Mouse (Mus musculus): Measurements from ENCODE around the gene Klri2. TPM values are rescaled to one million over a fixed set of nuclear protein-coding genes. Genes with fewer than 3 reads are reported as not detected.
"Not testable (repeated sequence)": the region's sequence is repeated elsewhere in the genome, so short reads cannot be mapped to it uniquely, and the experiment has no call there.

Gene Klri2
- total RNA-seq (2012; rRNA removed), result not detected in 2 replicates
- not detected in 2 replicates for total RNA-seq (2014; rRNA removed)
- polyA plus RNA-seq (2012; ENCODE audit: insufficient read length, low read depth), result not detected in 2 replicates

DNA sequence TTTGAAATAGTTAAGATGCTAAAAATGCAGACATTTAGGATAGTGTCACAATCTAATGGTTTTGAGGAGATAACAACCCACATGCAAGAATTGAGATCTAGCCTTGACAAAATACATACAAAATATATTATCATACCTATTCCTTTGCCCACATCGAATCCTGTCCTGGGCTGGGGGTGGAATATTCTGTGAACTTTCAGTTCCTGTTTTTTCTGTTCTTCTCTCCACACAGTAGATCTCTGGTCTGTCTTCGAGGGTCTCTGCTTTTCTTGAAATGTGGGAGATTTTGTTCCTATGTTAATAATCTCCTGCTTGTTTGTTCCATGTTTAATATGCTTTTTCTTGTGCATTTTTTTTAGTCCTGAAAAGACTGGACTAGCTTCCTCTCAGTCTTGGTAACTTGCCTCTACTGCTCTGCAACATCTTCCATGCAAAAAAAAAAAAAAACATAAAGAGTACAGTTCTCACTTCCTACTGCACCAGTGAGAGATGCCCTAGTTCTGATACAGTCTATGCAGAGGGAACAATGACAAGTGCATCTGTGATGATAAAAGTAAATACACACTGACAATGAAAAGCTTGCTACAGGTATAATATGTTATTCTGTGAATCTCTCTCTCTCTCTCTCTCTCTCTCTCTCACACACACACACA lies at the start of gene Klri2:
TSS of gene Klri2 (minus strand) at position 416 of the 653 bp plus-strand sequence.
- no peak within 1 kb of the TSS for H3K27ac ChIP-seq (ENCODE audit: insufficient read depth, low read depth)
- H3K36me3 ChIP-seq (replicated peaks in 1 of 2; ENCODE audit: control insufficient read depth in 1 of 2, insufficient read depth in 1 of 2, low read length in 1 of 2), result no peaks in the 10 kb centered on the region
- no peaks in the 10 kb centered on the region for H3K9me3 ChIP-seq (replicated peaks; ENCODE audit: low read length)
- H3K4me1 ChIP-seq (ENCODE audit: control insufficient read depth in 1 of 2, insufficient read depth in 2 of 2), result peaks cover 0 to 7% of the 10 kb centered on the region in 2 experiments; a peak in 1 of 4 replicates
- no peak within 1 kb of the TSS for H3K4me2 ChIP-seq (ENCODE audit: insufficient read depth, low read depth, poor library complexity, severe bottlenecking)
- DNase-seq (ENCODE audit: extremely low read depth), result peak; percentile 15
- dilution Hi-C loops (cut with MboI; ENCODE audit: extremely low pct_ligation_motif_present, extremely low pct_unique_long_range_greater_than_20kb, low sequenced_read_pairs), result no loop called here
- no peak within 1 kb of the TSS for H3K4me3 ChIP-seq (replicated peaks in 1 of 3; ENCODE audit: low read depth in 2 of 3, low read length in 2 of 3, poor library complexity in 1 of 3)
- in situ Hi-C loops (cut with MboI; ENCODE audit: low pct_ligation_motif_present, low pct_unique_long_range_greater_than_20kb, low sequenced_read_pairs), result no loop called here
- TF ChIP-seq POLR2A (IDR thresholded peaks at IDR 0.05; ENCODE audit: low read depth, low read length) (no peak), TBP (conservative IDR thresholded peaks at IDR 0.05; ENCODE audit: low read depth, low read length) (no peak), CHD2 (IDR thresholded peaks at IDR 0.05; ENCODE audit: low read length) (no peak), NELFE (IDR thresholded peaks at IDR 0.05; ENCODE audit: low read depth, low read length) (no peak), ZMIZ1 (IDR thresholded peaks at IDR 0.05; ENCODE audit: low read depth, low read length) (no peak), MAX (IDR thresholded peaks at IDR 0.05; ENCODE audit: low read length) (no peak), E2F4 (IDR thresholded peaks at IDR 0.05; ENCODE audit: insufficient replicate concordance, low read depth, low read length) (no peak), RCOR1 (conservative IDR thresholded peaks at IDR 0.05; ENCODE audit: low read depth, low read length) (no peak), MXI1 (IDR thresholded peaks at IDR 0.05; ENCODE audit: low read depth, low read length) (no peak), IRF4 (IDR thresholded peaks at IDR 0.05; ENCODE audit: low read depth, low read length) (peak; percentile 54), ZC3H11A (IDR thresholded peaks at IDR 0.05; ENCODE audit: low read depth, low read length) (no peak), BHLHE40 (IDR thresholded peaks at IDR 0.05; ENCODE audit: low read depth, low read length) (no peak), USF2 (conservative IDR thresholded peaks at IDR 0.05; ENCODE audit: low read depth, low read length) (no peak), UBTF (IDR thresholded peaks at IDR 0.05; ENCODE audit: low read depth, low read length) (no peak), KAT2A (IDR thresholded peaks at IDR 0.05; ENCODE audit: insufficient replicate concordance, low read length) (no peak), JUN (IDR thresholded peaks at IDR 0.05; ENCODE audit: insufficient read depth, low read depth, low read length) (no peak), EP300 (IDR thresholded peaks at IDR 0.05; ENCODE audit: low read length) (0 out of 2 replicates have a peak, but pooled peaks have one; percentile 37), ZNF384 (IDR thresholded peaks at IDR 0.05; ENCODE audit: low read depth, low read length) (peak; percentile 71)
- no peaks in the 10 kb centered on the region for H3K27me3 ChIP-seq (replicated peaks)
- H3K9ac ChIP-seq (ENCODE audit: insufficient read depth, low read depth), result no peak within 1 kb of the TSS
- no peaks in the 10 kb centered on the region for H3K79me2 ChIP-seq (replicated peaks; ENCODE audit: control insufficient read depth, extremely low read depth, insufficient read depth, poor library complexity, severe bottlenecking)

GRCm38 (mm10) chr6:129784170-129784569 lies 43.9 kb upstream of the Klri2 start, which contains the start of gene Gm156:
Gene Gm156, minus strand, starts transcription at chr6:129784270.
- H3K9ac ChIP-seq (ENCODE audit: insufficient read depth, low read depth); H3K4me1 ChIP-seq (ENCODE audit: control insufficient read depth in 1 of 2, insufficient read depth in 2 of 2); H3K4me2 ChIP-seq (ENCODE audit: insufficient read depth, low read depth, poor library complexity, severe bottlenecking); DNase-seq (ENCODE audit: extremely low read depth); H3K27ac ChIP-seq (ENCODE audit: insufficient read depth, low read depth); H3K27me3 ChIP-seq (replicated peaks); in situ Hi-C loops (cut with MboI; ENCODE audit: low pct_ligation_motif_present, low pct_unique_long_range_greater_than_20kb, low sequenced_read_pairs); H3K79me2 ChIP-seq (replicated peaks; ENCODE audit: control insufficient read depth, extremely low read depth, insufficient read depth, poor library complexity, severe bottlenecking); H3K4me3 ChIP-seq (replicated peaks in 1 of 3; ENCODE audit: low read depth in 2 of 3, low read length in 2 of 3, poor library complexity in 1 of 3); H3K9me3 ChIP-seq (replicated peaks; ENCODE audit: low read length); dilution Hi-C loops (cut with MboI; ENCODE audit: extremely low pct_ligation_motif_present, extremely low pct_unique_long_range_greater_than_20kb, low sequenced_read_pairs); H3K36me3 ChIP-seq (replicated peaks in 1 of 2; ENCODE audit: control insufficient read depth in 1 of 2, insufficient read depth in 1 of 2, low read length in 1 of 2): not testable (repeated sequence)

Data from CH12.LX (cell line).